Mouse (Mus musculus) neutrophil, adult 83 days (primary cell): ENCODE measurements around the gene Agrn. TPM values are rescaled to one million over a fixed set of nuclear protein-coding genes. Genes with fewer than 3 reads are reported as not detected.

Experiments
- total RNA-seq, 2 experiments: library from RNA; stranded (reverse); gene quantifications; one replicate each; pipeline ENCODE4 v1.2.4; 2023

The Agrn gene
- total RNA-seq = 10 to 100 TPM; 13.1 to 18.7 TPM

DNA sequence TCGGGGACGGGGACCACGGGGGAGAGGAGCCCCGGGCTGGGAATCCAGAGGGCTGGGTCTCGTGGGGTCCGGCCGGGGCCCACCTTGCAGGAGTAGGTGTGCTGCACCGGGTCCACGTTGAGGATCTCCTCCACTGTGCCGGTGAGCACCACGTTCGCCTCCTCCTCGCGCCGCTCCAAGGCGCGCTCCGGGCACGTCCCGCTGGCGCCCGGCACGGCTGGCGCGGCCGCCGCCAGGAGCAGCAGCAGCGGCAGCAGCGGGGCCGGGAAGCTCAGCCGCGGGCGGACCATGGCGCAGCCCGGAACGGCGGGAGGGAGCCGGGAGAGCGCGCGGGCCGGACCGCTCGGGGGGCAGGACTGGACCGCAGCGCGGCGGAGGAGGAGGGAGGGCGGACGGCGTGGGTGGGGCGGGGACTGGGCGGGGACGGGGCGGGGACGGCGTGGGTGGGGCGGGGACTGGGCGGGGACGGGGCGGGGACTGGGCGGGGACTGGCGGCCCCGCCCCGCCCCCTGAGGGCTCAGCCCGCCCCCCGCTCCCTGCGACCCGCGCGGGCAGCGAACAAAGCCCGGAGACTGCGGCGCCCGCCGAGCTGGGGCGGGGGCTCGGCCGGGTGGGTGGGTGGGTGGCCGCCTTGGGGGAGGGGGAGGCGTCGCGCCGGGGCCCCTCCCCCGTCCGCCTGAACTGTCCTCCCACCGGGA lies at the start of gene Agrn:
Gene Agrn (minus strand): TSS at position 358 of the 698 bp plus-strand sequence.

DNA sequence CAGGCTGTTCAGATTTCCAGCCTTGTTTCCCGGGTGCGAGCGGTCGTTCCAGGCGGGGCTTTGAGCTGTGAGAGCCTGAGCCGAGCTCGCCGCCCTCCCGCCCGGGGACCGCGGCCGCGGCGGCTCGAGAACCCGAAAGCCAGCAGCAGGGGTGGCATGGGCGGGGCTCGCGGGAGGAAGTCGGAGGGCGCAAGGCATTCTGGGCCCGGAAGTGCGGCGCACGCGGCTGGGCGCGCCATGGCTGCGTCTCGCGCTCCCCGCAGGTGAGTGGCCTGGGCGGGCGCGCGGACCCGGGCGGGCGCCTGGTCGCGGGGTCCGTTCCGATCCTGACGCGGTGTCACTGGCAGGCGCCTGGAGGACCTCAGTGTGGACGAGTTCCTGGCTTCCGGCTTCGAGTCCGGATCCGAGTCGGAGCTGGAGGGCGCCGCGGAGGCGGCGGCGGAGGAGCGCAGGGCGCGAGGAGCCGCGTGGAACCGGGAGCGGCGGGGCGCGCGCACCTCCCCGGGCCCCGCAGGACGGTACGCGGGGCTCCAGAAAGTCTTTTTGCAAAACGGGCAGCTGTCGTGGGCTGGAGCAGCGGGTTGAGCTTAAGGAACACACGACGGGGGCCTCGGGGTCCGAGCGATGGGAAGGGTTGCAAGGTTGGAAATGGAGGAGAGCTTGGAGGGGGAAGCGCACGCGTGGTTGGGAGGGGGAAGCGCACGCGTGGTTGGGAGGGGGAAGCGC lies 38.7 kb upstream of the Agrn start, which contains the start of gene Noc2l:
Gene Noc2l (plus strand): TSS at position 203 of the 726 bp plus-strand sequence.

DNA sequence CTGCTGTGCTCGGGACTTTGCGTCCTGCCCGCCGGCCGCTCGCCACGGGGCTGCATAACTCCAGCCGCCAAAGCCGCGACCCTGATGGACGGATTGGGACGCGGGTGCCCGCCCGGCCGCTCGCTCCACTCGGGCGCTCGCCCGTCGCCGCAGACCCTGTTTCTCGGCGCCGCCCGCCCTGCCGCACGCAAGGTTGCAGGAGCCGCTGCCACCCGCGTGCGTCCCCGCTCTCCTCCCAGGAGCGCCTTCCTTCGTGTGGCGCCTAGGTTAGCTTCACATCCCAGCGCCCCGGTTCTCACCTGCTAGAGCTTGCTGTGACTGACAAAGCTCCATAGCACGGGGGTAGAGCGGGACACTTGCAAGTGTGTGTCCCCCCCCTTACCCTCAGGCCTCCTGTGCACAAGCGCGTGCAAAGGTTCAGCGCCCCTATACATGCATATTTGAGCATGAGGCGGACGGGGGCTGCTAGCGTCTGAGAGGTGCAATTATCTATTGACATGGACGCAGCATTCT lies 37.5 kb upstream of the Agrn start, which contains the start of gene Plekhn1:
Gene Plekhn1 (minus strand): TSS at position 157 of the 513 bp plus-strand sequence.

DNA sequence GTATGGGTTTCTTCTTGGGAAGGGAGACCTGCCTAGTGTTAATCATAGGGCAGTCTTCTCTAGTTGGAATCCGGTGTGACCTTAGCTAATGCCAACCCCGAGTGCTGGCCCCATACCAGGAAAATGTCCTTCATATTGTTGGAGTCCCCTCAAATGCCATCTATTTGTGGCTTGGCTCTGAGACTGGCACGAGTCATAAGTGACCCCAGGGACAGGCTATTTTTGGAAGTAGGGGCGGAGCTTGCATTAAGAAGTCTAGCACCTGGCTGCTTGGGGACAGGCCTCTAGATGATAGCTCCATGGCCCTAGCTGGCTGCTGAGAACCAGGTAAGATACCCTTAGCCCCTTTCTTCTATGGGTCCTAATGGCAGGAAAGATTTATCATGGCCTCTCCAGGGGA lies 18.4 kb upstream of the Agrn start, which contains the start of gene Perm1:
Gene Perm1 (plus strand): TSS at position 220 of the 400 bp plus-strand sequence.

DNA sequence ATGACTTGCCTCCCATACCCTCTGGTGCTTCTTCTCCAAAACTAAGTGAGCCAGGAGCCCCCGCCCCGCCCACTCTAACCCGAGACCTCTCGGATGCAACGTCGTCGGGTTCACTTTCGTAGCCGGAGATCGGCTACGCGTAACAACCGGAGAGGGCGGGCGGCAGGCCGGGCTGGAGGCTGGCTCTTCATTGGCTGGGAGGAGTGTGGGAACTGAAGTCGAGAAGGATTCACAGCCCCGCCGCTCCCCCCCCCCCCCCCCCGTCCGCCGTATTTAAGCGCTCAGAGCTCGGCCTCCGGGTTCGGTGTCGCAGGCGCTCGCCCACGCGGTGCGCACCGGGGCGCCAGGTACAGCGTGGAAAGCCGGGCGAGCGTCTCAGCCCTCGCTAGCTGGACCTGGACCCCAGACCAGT lies 5.7 kb upstream of the Agrn start, which contains the start of gene AW011738:
Gene AW011738 (plus strand): TSS at position 304 of the 412 bp plus-strand sequence.

DNA sequence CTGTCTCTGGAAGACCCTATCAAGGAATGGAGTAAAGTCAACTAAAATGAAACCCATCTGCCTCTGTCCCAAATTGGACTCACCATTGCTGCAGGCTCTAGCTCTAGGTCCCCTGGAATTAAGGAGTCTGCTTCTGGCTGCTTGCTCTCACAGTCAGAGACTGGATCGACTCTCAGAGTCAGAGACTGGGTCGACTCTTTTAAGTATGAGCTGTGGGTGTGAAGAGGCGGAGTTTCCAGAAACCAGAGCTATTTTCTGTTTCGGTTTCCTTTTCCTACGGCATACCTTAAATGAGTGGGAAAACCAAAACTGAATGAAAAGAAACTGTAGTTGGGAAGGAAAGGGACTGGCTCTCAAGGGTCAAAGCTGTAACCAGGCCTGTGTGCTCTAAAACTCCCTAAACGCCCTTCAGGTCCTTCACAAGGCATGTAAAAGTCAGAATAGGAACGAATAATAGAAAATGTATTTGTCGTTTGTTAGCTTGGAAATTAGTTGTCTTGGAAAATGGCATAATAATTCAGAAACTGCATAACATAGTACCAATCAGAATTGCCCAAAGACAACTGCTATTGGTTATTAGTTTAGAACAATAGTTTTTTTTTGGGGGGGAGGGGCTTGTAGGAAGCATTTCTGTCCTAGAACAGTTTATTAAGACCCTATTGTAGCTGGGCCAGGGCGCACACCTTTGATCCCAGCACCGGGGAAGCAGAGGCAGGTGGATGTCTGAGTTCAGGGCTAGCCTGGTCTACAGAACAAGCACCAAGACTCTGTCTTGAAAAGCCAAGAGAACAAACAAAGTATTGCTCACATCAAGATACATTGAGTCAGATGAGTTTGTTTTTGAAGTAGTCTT lies 3.6 kb upstream of the Agrn start, which contains the start of gene Isg15:
Gene Isg15 (minus strand): TSS at position 196 of the 853 bp plus-strand sequence.

DNA sequence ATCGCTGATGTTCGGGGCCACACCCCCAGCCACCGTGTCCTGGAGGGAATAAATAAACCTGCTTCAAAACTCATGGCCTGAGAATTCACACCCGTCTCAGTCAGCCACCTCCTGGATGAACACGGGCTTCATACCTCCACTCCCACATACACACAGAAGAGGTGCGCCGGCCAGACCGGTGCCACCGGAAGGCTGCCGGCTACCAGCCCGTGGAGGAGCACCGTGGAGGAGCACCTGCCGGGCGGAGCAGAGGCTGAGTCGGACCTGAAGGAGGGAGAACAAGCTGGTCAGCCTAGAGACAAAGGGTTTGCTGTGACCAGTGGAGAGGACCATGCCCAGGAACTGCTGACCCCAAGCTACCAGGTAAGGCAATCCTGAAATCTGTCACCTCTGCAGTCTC lies 66.9 kb downstream of the Agrn start, which contains the start of gene Rnf223:
Gene Rnf223 (plus strand): TSS at position 78 of the 400 bp plus-strand sequence.

Other genes starting within 250 kb of the Agrn start
- gene C1qtnf12, start 235.2 kb downstream of the Agrn start, total RNA-seq = 10 to 100 TPM; 30.9 to 60.7 TPM
- gene B3galt6, start 204.8 kb downstream of the Agrn start, total RNA-seq = 1 to 10 TPM; 2.5 TPM
- 100 to 1,000 TPM; 107 to 110 TPM for gene Sdf4, start 204.6 kb downstream of the Agrn start, total RNA-seq
- 1 to 10 TPM; 1.5 to 2.8 TPM for gene Tnfrsf4, start 183.6 kb downstream of the Agrn start, total RNA-seq
- gene Tnfrsf18, start 171.3 kb downstream of the Agrn start, total RNA-seq = 1 to 10 TPM; 3.2 to 4.0 TPM
- not detected for gene Ttll10, start 138.1 kb downstream of the Agrn start, total RNA-seq
- 10 to 100 TPM; 16.1 to 18.7 TPM for gene 9430015G10Rik, start 87.5 kb downstream of the Agrn start, total RNA-seq
- gene Rnf223, start 67.0 kb downstream of the Agrn start, total RNA-seq = under 1 TPM; 0.44 to 0.46 TPM
- 10 to 100 TPM in 1 of 2 experiments, 1 to 10 TPM in 1; 6.9 to 14.9 TPM for gene Isg15, start 3.3 kb upstream of the Agrn start, total RNA-seq
- 10 to 100 TPM in 1 of 2 experiments, 1 to 10 TPM in 1; 6.5 to 10.3 TPM for gene AW011738, start 5.8 kb upstream of the Agrn start, total RNA-seq
- under 1 TPM in 1 of 2 experiments, not detected in 1; 0.09 TPM for gene Perm1, start 18.4 kb upstream of the Agrn start, total RNA-seq
- gene Plekhn1, start 37.4 kb upstream of the Agrn start, total RNA-seq = 10 to 100 TPM; 15.6 to 18.2 TPM
- gene Noc2l, start 38.5 kb upstream of the Agrn start, total RNA-seq = 10 to 100 TPM; 26.6 to 31.4 TPM
- 1 to 10 TPM; 4.4 to 5.3 TPM for gene Samd11, start 58.2 kb upstream of the Agrn start, total RNA-seq
- gene Vmn2r-ps159, start 133.6 kb upstream of the Agrn start, total RNA-seq = not detected